Mouse (Mus musculus) ES-Bruce4 (cell line): ENCODE measurements around the gene Slc6a15. TPM values are rescaled to one million over a fixed set of nuclear protein-coding genes. Genes with fewer than 3 reads are reported as not detected.

Experiments used
- H3K27ac ChIP-seq: 2 replicates; pipeline ENCODE4 v1.5.1; 2012; ENCODE audit warnings: low read length, inconsistent platforms; ENCODE audit not compliant: insufficient read depth
- H3K27me3 ChIP-seq: 2 replicates; pipeline ENCODE4 v1.6.1; 2012; ENCODE audit warnings: mild to moderate bottlenecking, low read length, inconsistent platforms; ENCODE audit not compliant: control insufficient read depth, poor library complexity, insufficient read depth, severe bottlenecking
- H3K36me3 ChIP-seq: 2 replicates; pipeline ENCODE4 v1.6.1; 2012; ENCODE audit warnings: inconsistent platforms, mild to moderate bottlenecking, low read length, moderate library complexity; ENCODE audit not compliant: control insufficient read depth, poor library complexity, insufficient read depth, severe bottlenecking
- H3K4me1 ChIP-seq: one replicate; pipeline ENCODE4 v1.8.1; 2011; ENCODE audit warnings: low read length; ENCODE audit not compliant: control insufficient read depth, insufficient read depth
- H3K4me3 ChIP-seq: 2 replicates; pipeline ENCODE4 v1.5.1; 2011; ENCODE audit warnings: low read depth, mild to moderate bottlenecking, low read length
- H3K9ac ChIP-seq: 2 replicates; pipeline ENCODE4 v1.6.1; 2012; ENCODE audit warnings: low read depth, mild to moderate bottlenecking, inconsistent platforms; ENCODE audit not compliant: poor library complexity, severe bottlenecking
- H3K9me3 ChIP-seq: replicated peaks from 2 replicates; pipeline ENCODE4 v1.6.1; 2012; ENCODE audit warnings: mild to moderate bottlenecking, low read length, inconsistent platforms; ENCODE audit not compliant: control insufficient read depth, poor library complexity, insufficient read depth, severe bottlenecking
- CTCF ChIP-seq: IDR thresholded peaks from one replicate; pipeline ENCODE4 v1.8.1; 2011; ENCODE audit warnings: low read depth, low read length
- EP300 ChIP-seq: IDR thresholded peaks from 2 replicates; pipeline ENCODE4 v1.6.1; 2011; ENCODE audit warnings: low read depth, low read length; ENCODE audit not compliant: insufficient read depth
- POLR2A ChIP-seq: IDR thresholded peaks from one replicate; pipeline ENCODE4 v1.8.1; 2011; ENCODE audit warnings: low read length; ENCODE audit not compliant: insufficient read depth
- polyA plus RNA-seq: library from polyadenylated mRNA; stranded (reverse); fragments of >200 nt; gene quantifications from 2 replicates; pipeline ENCODE4 v1.2.4, GENCODE M21; 2011; ENCODE audit warnings: low read depth; ENCODE audit not compliant: missing spikeins, insufficient read depth, insufficient read length

Slc6a15 gene
- polyA plus RNA-seq, 1 experiment: 17.9 TPM

DNA sequence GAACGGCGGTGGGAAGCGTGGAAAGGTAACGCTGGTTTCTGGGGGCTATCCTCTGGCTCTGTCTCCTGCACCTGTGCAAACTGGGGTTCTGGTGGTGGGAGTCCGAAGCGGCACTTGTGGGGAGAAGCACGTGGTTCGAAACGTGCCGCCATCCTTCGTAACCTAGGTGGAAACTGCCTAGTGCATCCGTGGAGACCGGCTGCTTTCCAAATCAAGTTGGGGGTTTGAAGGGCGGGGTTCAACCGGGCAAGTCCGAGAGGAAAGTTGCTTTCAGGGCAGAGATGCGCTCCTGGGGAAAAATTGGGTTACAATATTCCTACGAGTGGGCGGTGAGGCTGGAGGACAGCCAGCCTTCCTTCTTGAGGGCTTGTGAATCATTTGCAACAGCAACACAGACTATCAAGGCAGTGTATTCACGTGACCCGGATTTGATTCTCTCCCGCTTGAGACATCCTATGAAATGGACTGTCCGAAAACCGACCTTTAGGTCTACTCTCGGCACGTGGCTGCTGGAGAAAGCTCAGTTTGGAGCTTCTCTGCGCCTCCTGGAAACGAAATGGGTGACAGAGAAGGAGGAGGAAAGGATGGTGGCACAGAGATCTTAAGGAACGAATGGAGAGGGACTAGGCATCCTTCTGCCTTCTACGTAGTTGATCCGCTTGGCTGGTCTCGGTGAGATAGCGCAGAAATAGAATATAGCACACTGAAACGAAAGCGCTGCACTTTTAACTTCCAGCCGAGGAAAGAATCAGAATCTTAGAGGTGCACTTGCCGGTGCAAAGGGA, 905 bp downstream of the Slc6a15 start:
- Histone ChIP-seq H3K9ac (peak overlapping the region; percentile 27), H3K27me3 (no peaks in the 10 kb centered on the region), H3K4me1 (no peaks in the 10 kb centered on the region), H3K4me3 (peak overlapping the region; percentile 67), H3K36me3 (no peaks in the 10 kb centered on the region), H3K27ac (peak overlapping the region; percentile 66), H3K9me3 (no peaks in the 10 kb centered on the region)
- no peak for TF ChIP-seq EP300
- no peak for TF ChIP-seq POLR2A

DNA sequence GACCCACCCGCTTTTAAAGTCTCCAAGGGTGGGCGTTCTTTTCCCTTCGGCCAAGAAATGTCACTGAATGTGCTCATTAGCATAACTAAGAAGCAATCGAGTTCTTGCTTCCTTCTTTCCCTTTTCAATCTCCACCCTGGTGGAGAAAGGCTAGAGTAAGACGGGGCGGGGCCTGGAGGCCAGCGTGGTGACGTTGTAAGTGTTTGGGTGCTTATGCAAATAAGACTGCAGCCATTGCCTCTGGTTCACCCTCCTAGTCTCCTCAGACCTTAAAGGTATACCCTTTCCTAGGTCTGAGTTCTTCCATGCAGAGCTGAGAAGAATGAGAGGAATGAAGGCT, 1.5 kb downstream of the Slc6a15 start:
- H3K4me1 ChIP-seq: no peaks in the 10 kb centered on the region
- no peaks in the 10 kb centered on the region for H3K9me3 ChIP-seq
- H3K9ac ChIP-seq: no peak overlapping the region
- peak overlapping the region; percentile 67 for H3K4me3 ChIP-seq
- no peaks in the 10 kb centered on the region for H3K27me3 ChIP-seq
- no peaks in the 10 kb centered on the region for H3K36me3 ChIP-seq
- TF ChIP-seq POLR2A (no peak), EP300 (peak; percentile 74; the same call in 1 of the 2 replicates)
- H3K27ac ChIP-seq: peak overlapping the region; percentile 73

DNA sequence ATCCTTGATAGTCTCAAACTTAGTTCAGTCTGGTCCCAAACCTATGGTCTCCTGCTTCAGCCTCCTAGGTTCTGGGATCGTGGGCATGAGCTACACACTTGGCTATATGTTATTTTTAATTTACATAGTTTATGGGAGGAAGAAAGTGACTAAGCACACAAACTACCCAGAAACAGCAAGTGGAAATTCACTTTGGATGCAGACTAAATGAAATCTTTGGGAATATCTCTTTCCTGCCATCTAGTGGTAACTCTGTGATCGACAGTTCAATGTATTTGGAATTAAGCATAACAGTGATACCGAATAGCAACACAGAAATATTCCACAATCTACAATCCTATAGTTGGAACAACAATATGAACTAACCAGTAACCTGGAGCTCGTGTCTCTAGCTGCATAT, 34.6 kb downstream of the Slc6a15 start:
- H3K9me3 ChIP-seq: no peaks in the 10 kb centered on the region
- H3K36me3 ChIP-seq: no peaks in the 10 kb centered on the region
- H3K27ac ChIP-seq: no peak overlapping the region
- no peak overlapping the region for H3K9ac ChIP-seq
- no peaks in the 10 kb centered on the region for H3K27me3 ChIP-seq
- no peak for TF ChIP-seq EP300
- TF ChIP-seq CTCF: no peak
- TF ChIP-seq POLR2A: no peak
- H3K4me3 ChIP-seq: no peak overlapping the region
- H3K4me1 ChIP-seq: no peaks in the 10 kb centered on the region

DNA sequence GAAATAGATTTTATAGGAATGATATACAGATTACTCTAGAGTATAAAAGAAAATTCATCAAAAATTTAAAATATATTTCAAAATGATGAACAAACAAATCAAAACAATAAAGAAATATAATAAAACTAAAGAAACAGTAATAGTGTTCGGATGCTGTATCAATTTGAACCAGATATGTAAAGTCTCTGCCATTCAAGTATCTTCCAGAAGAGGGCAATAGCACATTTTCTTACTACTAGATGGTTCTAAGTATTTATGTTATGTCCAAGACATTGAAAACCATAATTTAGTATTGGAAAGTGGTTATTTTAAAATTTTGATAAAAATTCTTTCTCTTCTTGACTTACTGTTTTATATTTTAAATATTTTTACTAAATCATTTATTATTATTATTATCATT, 60.1 kb downstream of the Slc6a15 start:
- Histone ChIP-seq H3K4me3 (no peak overlapping the region), H3K9ac (no peak overlapping the region), H3K27me3 (no peaks in the 10 kb centered on the region), H3K9me3 (no peaks in the 10 kb centered on the region), H3K36me3 (no peaks in the 10 kb centered on the region), H3K27ac (no peak overlapping the region), H3K4me1 (no peaks in the 10 kb centered on the region)
- no peak for TF ChIP-seq EP300
- no peak for TF ChIP-seq CTCF
- TF ChIP-seq POLR2A: no peak

DNA sequence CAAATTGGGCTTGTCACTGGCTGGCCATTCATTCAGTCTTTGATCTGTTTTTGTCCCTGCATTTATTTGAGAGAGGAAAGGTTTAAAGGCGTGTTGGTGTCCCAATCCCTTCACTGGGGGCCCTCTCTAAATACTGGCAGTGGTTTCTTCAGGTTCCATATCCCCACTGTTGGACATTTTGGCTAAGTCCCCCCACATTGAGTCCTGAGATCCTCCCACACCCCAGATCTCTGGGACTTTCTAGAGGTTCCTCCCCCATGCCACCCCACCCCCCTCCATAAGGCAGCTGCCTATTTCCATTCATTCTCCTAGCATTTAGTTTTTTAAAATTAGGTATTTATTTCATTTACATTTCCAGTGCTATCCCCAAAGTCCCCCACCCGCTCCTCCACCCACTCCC, 75.0 kb downstream of the Slc6a15 start:
- Histone ChIP-seq H3K27ac (no peak overlapping the region), H3K4me3 (no peak overlapping the region), H3K4me1 (no peaks in the 10 kb centered on the region), H3K36me3 (no peaks in the 10 kb centered on the region), H3K9me3 (no peaks in the 10 kb centered on the region), H3K9ac (no peak overlapping the region), H3K27me3 (no peaks in the 10 kb centered on the region)
- TF ChIP-seq EP300 (no peak), CTCF (no peak), POLR2A (no peak)

DNA sequence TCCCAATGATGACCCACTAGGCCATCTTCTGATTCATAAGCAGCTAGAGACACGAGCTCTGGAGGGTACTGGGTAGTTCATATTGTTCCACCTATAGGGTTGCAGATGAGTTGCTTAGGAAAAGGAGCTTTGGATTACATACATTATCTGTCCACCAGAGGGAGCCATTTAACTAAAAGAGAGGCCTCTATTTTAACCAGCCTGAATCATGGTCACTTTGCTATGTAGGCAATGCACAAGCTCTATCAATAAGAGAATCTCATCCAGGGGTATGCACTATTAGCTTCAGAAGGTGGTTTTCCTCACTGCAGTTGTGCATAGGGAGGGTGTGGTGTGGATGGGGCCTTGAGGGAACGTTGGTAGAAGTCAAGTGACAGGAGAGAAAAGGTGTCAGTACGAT, 75.5 kb downstream of the Slc6a15 start:
- H3K4me3 ChIP-seq: no peak overlapping the region
- no peaks in the 10 kb centered on the region for H3K4me1 ChIP-seq
- no peaks in the 10 kb centered on the region for H3K9me3 ChIP-seq
- H3K36me3 ChIP-seq: no peaks in the 10 kb centered on the region
- no peak overlapping the region for H3K9ac ChIP-seq
- no peak overlapping the region for H3K27ac ChIP-seq
- H3K27me3 ChIP-seq: no peaks in the 10 kb centered on the region
- TF ChIP-seq POLR2A: no peak
- TF ChIP-seq CTCF: peak; percentile 10
- no peak for TF ChIP-seq EP300
